Mouse (Mus musculus): ENCODE measurements at regions not wholly inside any gene's neighbourhood (a gene's known extent, or its start where the extent isn't known, plus 50 kb on each side); places are given as distances from the start of the nearest gene placed in this dataset.

- DNase-seq: peak; percentile 27
These were observed 66.2 kb downstream of the A730009L09Rik start for GRCm38 (mm10) chr16:84581166-84581565.

DNA sequence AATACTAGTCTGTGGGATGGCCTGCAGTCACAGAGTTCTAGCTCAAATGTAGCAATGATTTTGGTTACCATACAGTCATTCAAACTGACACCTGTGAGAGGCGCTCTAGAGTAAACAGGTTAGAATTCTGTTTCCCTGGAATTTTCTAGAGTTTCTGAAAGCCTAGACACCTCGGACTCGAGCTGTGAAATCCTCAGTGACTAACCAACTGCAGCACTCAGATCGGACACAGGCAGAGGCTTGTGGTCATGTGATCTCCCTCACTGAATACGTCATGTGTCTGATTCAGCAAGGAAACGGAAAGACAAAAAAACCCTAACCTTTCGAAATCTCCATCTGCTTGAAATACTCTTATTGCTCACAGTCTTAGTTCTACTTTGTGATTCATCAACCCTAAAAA lies 68.4 kb downstream of the A730009L09Rik start:
- DNase-seq: peak; percentile 60

- DNase-seq: peak; percentile 72
These were observed 68.9 kb downstream of the A730009L09Rik start for GRCm38 (mm10) chr16:84583773-84584229.

DNA sequence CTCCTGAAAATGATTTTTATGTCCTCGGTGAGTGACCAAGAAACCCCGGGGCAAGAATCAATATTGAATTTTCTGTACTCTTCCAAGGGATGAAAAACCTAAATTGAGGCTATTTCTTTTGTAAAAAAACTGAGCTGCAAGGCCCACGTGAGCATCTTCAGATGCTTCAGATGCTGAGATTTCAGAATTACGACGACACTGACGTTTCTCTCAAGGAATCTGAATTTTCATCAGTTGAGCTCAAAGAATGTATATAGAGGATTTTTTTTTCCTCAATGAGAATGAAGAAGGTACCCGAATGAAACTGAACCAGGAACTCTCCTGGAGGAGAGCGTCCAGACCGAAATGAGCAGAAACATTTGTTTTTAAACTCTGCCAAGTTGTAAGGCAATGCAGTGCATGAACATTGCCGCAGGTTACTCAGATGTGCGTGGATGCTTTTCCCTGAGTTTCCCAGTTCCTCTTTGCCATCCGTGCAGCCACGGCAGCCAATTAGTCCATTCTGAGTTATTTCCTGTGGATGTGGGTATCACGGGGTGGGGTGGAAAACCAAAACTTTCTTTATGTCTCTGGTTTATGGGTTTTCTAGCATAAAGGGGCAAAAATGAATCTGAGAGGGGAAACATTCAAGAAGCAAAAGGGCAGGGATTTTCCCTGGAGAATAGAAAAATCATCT lies 69.9 kb downstream of the A730009L09Rik start:
- DNase-seq: peak; percentile 33

- no peak for DNase-seq
These were observed 78.1 kb downstream of the A730009L09Rik start for GRCm38 (mm10) chr16:84592978-84593377.

GRCm38 (mm10) chr16:84602969-84603368 lies 88.0 kb downstream of the A730009L09Rik start:
- no peak for DNase-seq

GRCm38 (mm10) chr16:84603465-84604205 lies 88.7 kb downstream of the A730009L09Rik start:
- no peak for DNase-seq

DNA sequence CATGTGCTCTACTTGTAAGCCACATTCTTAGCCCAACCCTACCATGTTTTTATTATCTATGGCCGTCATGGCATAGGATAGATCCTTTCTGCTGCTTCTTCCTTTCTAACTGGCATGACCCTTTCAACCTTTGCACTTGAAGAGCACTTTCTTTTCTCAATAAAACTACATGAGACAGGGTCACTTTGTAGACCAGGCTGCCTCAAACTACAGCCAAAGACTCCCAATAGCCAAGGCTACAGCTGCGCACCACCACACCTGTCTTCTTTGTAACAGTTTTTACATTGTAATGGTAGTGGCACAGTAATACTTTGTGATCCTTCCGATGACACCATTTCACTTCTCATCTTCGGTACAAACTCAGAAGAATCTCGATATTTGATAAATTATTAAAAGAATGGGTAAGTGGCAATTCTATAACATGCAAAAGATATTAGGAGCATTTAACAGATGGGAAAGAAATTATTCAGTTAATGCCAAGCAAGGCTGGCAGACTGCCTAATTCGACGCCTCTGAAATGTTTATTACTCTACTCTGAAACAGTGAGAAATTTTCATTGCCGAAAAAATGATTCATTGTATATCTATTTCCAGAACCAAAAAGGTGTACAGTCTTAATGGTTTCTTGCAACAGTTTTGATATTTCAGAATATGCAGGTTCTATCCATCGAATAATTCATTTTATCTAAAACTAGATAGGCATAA lies 89.5 kb downstream of the A730009L09Rik start:
- DNase-seq: no peak

DNA sequence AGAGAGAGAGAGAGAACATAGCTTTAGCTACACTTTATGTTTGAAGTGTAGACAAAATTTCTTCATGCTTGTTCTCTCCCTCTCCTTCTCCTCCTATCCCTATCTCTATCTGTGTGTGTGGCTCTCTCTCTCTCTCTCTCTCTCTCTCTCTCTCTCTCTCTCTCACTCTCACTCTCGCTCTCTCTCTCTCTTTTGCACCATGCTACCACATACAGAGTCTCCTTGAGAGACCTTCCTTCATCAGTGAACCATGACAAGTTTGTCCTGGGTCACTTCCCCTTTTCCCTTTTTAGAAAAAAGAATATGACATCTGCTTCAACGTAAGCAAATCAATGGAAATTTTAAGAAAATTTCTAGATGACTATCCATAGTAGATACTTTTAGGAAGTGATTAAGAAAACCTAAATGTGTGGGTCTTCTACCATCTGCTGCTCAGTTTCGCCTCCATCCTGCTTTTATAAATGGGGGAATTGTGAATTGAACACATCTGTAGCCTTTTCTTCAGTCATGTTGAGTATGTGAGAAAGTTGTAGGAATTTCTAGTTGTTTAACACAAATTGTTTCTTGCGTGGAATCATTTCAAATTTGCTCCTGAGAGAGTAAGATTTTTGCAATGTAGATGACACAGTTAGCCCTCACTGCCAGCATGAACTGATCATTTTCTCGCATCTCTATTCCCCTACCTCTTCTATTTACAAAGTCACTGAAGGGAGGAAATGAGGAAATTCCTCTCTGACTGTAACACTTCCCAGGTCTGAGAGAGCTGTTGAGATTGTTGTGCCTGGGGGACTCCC lies 91.3 kb downstream of the A730009L09Rik start:
- no peak for DNase-seq

DNA sequence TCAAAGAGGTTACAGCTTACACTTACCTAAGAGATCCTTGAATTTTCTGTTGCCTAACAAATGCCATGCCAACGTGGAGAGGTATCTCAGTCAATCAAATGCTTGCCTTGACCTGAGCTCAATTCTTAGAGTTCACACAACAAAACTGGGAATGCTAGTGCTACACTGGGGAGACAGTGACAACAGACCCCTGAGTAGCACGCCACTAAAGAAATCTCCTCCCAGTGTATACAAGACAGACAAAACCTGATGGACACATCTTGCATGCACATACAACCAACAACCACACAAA lies 91.8 kb downstream of the A730009L09Rik start:
- DNase-seq: no peak

DNA sequence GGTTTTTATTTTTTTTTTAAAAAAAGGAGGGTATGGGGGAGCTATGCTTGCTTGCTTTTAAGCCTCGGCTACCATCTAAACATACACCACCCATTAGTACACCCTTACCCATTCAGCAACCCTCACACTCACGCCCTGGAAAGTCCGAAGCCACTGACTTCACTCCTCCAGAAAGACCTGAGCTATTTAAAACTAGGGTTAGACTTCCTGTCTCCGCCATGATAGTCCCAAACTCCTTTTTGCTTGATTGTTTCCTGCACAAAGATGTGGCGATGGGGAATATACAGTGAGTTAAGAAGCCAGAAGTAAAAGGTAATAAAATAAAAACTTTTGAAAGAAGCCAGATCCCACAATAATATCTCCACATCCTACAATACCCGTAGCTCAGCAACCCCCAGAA lies 92.6 kb downstream of the A730009L09Rik start:
- DNase-seq: no peak

DNA sequence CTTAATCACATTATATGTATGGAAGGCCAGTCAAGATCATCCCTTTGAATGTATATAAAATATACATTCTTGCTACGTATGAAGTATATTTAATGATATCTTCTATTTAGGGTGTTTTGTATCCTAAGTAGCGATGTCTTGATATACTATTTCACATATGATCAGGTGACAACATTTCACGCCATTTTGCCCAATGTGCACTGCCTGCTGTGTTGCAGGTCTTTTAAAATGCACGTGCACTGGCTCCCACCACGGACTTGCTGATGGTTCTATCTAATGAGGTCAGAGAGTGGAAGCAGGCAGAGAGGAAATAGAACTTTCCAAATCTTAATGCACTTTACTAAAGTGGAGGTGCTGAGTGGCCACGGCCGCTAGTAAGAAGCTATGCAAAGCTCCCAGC lies 100.8 kb downstream of the A730009L09Rik start:
- no peak for DNase-seq

DNA sequence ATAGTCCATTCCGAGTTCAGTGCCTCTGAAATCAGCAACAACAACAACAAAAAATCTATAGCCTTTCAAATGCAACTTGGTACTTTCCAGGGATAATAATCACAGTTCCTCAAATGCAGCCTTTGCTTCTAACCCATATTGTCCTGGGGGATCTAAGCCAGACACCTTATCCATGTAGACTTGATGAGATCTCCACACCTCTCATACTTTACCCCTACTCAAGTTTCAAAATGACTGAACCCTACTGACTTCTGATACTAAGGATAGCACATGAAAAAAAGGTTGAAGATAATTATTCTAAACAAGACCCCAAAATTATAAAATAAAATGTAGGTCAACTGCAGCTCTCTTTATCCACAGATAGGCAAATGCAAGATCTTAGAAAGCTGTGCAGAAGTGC lies 101.2 kb downstream of the A730009L09Rik start:
- DNase-seq: no peak

GRCm38 (mm10) chr16:84618379-84618778 lies 103.5 kb downstream of the A730009L09Rik start:
- DNase-seq: no peak

- DNase-seq: no peak
These were observed 105.0 kb downstream of the A730009L09Rik start for GRCm38 (mm10) chr16:84619876-84620275.

GRCm38 (mm10) chr16:84620861-84621260 lies 105.9 kb downstream of the A730009L09Rik start:
- DNase-seq: no peak

DNA sequence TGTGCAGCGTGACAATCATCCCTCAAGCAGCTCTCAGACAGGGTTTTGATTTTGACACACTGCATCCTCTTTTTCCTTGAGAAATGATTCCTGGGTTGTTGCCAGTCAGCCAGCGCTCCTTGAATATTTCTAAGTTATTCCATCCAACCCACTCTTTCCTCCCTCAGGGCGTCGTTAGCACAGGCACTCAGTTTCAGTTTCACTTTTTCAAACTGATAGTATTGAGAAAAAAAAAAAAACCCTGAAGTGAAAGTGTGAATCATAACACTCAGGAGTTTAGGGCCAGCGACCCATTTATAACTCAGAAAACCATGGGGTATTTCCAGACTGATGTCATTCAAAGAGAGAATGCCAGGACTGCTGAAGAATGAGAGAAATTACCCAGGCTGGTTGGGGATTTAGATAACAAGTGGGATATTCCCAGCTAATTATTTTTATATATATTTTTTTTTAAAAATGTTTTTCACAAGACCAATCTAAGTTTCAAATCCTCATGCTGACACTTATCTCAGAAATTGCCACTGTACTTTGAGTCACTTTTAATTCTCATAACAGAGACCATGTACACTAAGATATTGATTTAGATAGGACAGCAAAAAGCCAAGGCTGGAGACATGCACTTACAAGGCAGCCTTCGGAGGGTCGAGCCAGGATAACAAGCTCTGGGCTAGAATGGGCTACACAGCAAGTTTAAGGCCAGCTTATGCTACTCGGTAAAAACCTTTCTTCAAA lies 106.5 kb downstream of the A730009L09Rik start:
- DNase-seq: peak; percentile 15

DNA sequence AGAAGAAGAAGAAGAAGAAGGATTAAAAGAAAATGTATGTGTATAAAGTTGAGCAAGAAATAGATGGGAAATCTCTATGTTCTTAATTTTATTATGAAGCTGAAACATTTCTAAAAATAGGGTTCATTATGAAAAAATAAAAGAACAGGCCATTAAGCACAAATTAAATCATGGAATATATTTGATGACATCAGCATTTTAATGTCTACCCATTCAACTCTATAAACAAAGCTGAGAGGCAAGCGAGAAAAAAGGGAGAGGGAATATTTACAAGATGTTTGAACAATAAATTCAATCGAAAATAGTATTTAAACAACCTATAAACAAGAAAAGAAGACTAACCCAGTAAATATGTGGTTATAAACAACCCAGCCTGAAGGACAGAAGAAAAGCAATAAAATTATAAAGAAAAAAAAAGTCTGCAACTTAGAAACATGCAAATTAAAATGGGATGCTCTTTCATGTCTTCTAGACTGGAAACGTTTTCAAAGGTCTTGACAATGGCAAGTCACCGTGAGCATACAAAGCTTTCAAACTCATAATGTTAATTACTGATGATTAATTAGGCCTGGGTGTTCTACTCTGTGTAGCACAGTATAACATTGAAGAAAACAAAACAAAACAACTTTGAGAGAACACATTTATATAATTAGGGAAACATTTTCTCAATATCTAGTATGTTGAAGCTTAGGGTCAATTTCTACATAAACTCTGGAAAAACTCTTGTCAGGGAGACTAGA lies 108.6 kb downstream of the A730009L09Rik start:
- DNase-seq: no peak

DNA sequence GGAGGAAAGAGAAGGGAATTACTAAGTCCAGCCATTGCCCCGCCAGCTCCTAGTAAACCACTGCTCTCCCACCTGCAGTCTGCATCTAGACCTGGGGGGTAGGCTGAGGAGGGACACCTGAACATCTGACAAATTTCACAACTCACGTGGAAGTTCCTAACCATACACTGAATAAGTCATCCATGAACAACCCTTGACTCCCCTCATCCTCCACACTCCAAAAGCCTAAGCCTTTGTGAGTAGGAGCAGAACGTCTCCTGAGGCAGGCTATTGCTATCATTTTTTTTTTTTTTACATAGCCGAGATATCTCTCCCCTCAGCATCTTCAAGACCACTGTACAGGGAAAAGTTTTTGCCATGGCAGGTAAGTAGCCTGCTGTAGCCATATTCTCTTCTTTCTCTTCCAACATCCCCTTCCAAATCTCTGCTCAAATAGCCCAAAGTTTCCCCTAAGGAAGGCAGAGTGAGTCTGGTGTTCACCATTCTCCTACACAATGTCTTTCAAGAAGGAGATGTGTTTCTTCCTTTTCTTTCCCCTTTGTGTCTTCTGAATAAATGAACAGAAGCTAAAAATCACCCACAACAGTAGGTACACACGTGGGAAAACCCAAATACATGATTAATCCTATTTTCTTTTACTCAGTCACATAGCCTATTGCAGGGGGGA lies 109.7 kb downstream of the A730009L09Rik start:
- no peak for DNase-seq

DNA sequence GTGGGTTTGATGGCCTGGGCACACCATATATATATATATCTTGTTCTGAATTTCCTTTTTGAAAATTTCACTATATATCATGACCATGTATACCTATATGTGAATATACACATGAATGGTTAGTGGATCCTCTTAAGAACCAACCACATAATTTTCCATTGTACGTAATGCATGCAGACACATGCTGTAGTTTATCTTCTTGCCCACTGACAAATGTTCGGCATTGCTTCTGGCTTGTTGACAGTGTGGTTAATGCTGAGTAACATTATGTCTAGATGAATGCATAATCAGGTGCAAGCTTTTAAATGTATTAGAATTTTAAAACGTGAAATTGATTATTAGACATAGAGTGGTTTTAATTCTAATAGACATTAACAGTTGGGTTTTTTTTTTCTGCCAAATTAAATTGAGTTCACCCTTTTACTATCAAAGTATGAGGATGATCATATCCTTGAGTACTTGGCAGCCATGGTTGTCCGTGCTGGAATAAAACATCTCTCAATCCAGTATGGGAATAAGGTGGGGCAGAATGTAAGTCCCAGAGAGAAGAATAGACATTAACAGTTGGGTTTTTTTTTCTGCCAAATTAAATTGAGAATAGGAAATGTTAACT lies 110.3 kb downstream of the A730009L09Rik start:
- DNase-seq: no peak

- DNase-seq: no peak
These were observed 108.5 kb downstream of the Mrpl39 start for GRCm38 (mm10) chr16:84627052-84627451.
